Mouse (Mus musculus) telencephalon, adult 2 months (tissue): ENCODE results near the gene Mfsd5.

ENCODE experiments used
- DNase-seq: peaks from one replicate; pipeline ENCODE4 v3.0.0-alpha.2; 2011; ENCODE audit warnings: low read depth, low spot score

Gene Mfsd5

GRCm38 (mm10) chr15:102248131-102248811 is 31.0 kb upstream of the Mfsd5 start:
- no peak for DNase-seq

GRCm38 (mm10) chr15:102248812-102249191 is 30.5 kb upstream of the Mfsd5 start:
- DNase-seq = no peak

GRCm38 (mm10) chr15:102249251-102249691 is 30.0 kb upstream of the Mfsd5 start:
- DNase-seq = no peak

- no peak for DNase-seq
Measured at GRCm38 (mm10) chr15:102249967-102250366, 29.3 kb upstream of the Mfsd5 start.

DNA sequence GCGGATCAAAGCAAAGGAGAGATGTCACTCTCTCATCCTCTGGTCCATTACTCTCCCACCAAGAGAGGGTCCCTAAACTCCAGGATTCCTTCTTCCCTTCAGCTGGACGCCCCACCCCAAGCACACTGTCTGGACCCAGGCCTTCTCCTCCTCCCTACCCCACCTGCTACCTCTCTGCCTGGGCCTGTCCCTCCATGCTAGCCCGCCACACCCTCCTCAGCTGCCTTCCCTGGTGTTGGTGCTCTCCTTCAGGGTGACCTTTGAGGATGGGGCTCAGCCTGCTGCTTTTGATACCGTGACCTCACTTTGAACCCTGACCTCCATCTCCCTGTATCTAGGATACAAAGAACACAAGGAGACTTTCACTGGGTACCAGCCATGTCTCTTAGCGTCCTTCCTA is 28.7 kb upstream of the Mfsd5 start:
- DNase-seq = no peak

DNA sequence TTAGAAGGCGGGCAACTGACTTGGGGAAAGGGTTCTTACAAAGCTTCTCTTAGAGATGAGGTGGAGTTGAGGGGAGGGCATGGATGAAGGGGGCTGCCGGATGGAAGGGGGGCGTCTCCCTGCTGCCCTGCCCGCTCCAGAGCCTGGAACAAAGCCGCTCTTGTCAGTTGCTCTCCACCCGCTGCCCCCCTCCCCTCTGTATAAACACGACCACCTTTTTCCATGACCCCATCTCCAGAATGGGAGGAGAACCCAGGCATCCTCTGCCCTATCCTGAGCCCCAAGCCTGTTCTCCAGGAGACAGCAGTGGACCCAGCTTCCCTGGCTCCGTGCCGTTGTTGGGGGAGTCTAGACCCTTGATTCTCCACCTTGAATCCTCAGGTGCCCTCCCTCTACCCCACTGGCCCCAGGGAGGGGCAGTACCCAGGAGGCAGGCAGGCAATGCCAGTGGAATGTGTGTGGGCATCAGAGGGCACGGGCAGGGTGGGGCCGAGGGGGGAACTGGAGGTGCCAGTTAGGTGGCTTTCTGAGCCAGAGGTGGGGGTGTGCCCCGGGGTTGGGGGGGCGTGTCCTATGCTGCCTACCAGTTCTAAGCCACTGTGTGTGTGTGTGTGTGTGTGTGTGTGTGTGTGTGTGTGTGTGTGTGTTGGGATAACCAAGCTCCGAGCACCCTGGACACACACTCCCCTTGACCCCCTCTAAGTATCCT is 23.6 kb upstream of the Mfsd5 start:
- no peak for DNase-seq

DNA sequence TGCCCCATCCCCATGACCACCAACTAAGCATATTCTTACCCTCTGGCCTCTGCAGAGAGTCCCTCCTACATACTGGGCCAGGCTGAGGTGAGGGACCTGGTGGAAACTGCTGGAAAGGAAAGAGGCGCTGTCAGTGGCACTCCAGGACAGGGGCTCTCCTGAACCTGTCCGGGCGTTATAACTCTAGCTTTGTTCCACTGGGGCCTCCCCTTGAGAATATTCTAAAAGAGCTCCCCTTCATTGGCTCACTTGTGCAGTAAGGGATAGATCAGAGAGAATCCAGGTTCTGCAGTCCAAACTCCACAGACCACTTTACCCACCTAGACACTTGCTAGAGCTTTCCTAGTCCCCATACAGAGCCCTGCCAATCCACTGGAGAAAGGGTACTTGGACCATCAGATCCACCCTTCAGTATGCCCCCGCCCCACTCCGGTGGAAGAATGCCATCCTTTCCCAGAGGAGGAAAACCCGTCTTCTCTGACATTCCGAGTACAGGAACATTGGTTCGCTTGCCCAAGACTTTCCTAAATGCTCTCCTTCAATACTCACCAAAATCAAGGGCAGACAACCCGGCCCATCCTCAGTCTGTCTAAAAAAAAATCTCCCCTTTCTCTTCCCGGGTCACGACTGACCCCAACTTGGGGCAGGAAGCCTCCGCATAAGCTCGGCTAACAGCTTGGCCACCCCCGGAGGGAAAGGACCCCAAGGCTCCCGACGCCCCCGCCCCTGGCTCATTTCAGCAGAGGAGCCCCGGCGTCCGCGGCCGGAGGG is 22.6 kb upstream of the Mfsd5 start:
- no peak for DNase-seq

- no peak for DNase-seq
Measured at GRCm38 (mm10) chr15:102257202-102258075, 21.8 kb upstream of the Mfsd5 start, which contains the start of gene Rarg. TSS of gene Rarg (minus strand) at chr15:102257517.

DNA sequence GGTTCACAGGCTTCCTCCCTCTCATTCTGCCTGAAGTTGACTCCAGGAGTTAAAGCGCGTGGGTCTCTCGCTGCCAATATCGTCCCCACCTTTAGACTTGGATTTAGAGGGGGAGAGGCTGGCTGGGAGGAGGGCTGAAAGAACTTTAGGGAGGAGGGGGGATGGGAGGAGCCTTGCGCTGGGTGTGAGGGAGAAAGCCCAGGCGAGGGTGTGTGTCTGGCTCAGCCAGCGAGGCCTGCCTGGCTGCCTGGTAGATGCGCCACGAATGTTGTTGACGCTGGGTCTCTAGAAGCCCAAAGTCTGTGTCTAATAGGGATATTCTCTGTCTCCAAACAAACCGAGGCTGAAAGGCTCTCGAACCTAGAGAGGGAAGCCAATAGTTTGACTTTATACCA is 21.2 kb upstream of the Mfsd5 start:
- DNase-seq = no peak

DNA sequence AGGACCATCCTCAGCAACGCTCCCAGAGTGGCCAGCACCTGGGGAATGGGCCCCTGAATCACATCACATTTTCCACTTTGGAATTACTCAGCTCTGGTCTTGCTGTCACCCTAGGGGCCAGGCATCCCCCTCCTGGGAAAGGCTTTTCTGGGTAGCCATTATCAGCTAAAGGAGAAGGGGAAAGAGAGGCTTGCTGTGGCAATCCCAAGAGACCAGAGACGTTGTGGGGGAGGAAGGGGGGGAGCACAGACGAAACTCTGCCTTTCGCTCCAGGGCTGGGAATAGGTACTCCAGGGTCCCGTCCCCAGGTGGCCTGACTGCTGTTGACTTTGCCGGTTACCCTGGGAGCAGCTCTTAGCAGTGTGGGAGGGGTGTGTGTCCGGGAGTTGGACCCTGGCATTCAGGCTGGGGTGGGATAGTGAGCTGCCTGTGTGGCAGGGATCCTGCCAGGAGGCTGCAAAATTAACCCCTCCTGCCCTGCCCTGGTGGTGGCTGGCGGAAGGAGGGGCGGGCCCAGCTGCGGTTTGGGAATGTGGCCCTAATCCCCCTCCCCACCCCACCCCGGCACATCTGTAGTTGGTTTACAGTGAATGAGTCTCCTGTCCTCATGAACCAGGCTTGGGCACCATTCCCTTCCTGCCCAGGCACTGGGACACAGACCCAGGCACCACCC is 20.5 kb upstream of the Mfsd5 start:
- no peak for DNase-seq

DNA sequence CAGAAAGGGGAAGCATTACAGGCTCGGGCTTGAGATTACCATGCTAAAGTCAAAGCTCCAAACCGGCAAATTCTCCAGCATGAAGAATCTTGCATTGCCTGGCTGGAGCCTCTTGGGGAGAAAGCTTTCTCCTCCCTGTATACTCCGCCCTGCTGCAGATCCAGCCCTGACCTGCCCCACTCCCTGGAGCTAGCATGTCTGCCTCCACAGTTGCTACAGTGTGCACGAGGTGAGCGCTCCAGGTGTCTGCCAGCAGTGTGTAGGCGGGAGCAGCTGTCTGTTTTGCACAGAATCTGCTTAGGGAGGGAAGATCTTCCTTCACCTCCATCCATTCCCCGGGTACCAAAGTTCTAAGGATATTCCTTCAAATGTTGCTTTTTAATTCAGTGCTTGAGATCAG is 16.7 kb upstream of the Mfsd5 start:
- no peak for DNase-seq

GRCm38 (mm10) chr15:102263037-102263436 is 16.2 kb upstream of the Mfsd5 start:
- DNase-seq = no peak

DNA sequence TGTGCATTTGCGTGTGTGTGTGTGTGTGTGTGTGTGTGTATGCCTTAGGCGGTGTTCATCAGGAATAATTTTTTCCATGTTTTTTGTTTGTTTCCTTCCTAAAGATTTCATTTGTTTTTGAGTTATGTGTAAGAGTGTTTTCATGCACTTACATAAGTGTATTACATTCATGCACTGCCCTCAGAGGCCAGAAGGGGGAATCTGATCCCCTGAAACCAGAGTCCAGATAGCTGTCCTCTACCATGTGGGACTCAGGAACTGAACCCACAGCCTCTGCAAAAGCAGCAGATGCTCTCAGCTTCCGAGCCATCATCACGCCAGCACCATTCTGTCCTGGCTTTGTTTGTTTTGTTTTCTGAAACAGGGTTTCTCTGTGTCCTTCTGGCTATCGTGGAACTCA is 13.7 kb upstream of the Mfsd5 start:
- no peak for DNase-seq

DNA sequence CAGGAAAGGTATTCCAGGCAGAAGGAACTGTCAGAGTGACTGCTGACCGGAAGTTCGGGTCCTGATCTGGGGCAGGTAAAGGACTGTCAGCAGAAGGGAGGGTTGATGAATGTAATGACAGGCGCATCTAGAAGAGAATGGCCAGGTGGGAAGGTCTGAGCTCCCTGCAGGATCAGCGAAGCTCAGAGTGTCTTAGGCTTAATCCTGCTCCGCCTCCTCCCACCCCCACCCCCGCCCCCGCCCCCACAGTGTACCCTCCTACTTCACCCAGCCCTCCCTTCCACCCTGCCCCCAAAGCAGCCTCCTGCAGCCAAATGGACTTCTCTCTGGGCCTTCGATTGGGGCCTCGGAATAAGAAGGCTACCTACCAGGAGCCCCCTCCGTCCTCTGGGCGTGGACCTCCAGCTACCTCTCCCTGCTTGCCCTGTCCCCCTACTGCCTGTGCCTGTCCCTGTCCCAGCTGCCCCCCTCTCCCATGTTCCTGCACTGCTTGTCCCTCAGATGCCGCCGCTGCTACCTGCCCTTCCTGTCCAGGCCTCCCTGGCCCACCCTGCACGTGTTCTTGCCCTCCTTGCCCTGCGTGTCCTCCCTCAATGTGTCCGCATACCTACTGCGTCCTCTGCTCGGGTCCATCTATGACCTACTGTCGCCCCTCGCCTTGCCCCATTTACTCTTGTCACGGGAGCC is 8.8 kb upstream of the Mfsd5 start, which contains the start of gene Gm9918:
Gene Gm9918, plus strand, starts transcription at position 290 of the 687 bp plus-strand sequence.
- DNase-seq = no peak

DNA sequence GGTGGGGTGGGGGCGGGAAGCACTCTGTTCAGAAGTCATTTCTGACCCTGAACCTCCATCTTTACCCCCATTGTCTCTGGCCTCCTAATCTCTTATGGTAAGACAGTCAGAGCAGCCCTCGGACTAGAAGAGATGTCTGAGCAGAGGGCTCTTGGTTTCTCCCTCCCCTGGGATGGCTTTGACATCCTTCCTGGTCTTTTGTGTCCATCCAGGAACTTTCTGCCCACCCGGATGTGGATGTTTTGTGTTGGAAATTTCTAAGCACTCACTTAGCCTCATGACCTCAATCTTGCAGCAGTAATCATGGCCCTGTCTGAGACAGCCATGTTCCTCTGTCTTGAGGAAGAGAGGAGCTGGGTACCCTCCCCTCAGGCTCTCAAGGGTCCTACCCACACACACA is 7.8 kb upstream of the Mfsd5 start:
- no peak for DNase-seq

DNA sequence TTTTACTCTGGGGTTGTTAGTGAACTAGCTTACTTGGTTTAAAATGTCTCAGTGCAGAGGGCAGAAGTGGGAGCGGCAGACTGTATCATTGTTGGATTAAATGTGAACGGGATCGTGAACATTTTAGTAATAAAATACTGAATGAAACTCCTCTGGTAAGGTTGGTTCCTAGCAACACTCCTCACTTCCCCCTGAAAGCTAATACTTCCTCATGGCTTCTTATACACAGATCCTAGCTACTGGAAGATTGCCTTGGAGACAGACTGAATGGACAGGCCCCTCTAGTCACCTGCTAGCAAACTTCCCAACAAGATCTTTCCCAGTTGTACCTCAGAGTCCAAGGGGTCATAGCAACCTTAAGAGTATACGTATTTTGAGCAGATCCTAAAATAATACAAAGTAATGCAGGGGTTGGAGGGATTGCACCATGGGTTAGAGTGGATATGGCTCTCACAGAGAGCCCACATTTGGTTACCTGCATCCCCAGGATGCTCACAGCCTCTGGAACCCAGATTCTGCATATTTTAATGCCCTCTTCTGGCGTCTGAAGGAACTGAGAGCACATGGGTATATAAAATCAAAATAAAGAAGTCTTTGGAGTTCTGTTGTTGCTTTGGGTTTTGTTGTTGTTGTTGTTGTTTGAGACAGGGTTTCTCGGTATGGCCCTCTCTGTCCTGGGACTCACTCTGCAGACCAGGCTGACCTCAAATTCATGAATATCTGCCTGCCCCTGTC is 5.1 kb upstream of the Mfsd5 start:
- no peak for DNase-seq

DNA sequence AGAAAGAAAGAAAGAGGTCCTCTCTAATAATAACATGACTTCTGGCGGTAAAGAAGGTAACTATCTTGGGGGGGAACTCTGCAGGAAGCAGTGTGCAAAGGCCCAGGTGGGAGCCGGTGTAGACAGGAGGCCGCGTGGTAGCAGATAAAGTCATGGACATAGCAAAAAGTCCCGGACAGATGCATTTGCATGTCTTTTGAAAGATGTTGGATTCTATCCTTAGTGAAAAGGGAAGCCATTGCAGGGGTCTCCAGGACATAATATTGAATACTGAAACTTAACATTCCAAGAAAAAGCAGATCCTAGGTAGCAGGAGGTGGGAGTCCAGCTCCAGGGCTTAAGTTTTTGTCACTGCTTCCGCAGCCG is 545 bp upstream of the Mfsd5 start:
- no peak for DNase-seq

GRCm38 (mm10) chr15:102279783-102280520 is 698 bp downstream of the Mfsd5 start:
- no peak for DNase-seq

- DNase-seq = no peak
Measured at GRCm38 (mm10) chr15:102280623-102281022, 1.4 kb downstream of the Mfsd5 start.
